8 mouse cellular contexts compared by ENCODE assay signal in genomic region chr7:68264531-68264930, GRCm38 (mm10). TPM values are rescaled to one million over a fixed set of nuclear protein-coding genes. Genes with fewer than 3 reads are reported as not detected.
DNase-seq lines count a peak whose midpoint lies in the region.

No protein-coding gene starts in this region.

- H3K27me3 ChIP-seq in splenic B cell, adult 2 months (ENCODE audit: control insufficient read depth, insufficient read depth, low read length, poor library complexity, severe bottlenecking): no peaks in the 10 kb centered on the region

- intact Hi-C loops in left cerebral cortex, postnatal 14 days (cut with DNase I): no loop called here

- DNase-seq in CD4-positive, CD25-positive, alpha-beta regulatory T cell, adult 2 months (ENCODE audit: low read depth, low spot score): peak; percentile 90
- peak; percentile 57 for DNase-seq in adrenal gland, postnatal 14 days
- peak; percentile 24 to 38 for DNase-seq in heart, adult 9 months (ENCODE audit: low spot score in 2 of 2)
- DNase-seq in kidney, adult 18-20 months: peak; percentile 51
- DNase-seq in left cerebral cortex, postnatal 14 days (ENCODE audit: low spot score in 2 of 2): peak; percentile 68 to 93
- peak; percentile 30 for DNase-seq in mesoderm, embryonic 11.5 days (ENCODE audit: low read depth, low spot score)
- peak; percentile 61 for DNase-seq in splenic B cell, adult 2 months (ENCODE audit: low read depth, low spot score)
- no peak for DNase-seq in urinary bladder, adult 2 months (ENCODE audit: low spot score)

- H3K36me3 ChIP-seq in splenic B cell, adult 2 months (ENCODE audit: control insufficient read depth, insufficient read depth, low read length, poor library complexity, severe bottlenecking): no peaks in the 10 kb centered on the region

RNA-seq across cellular contexts. Expression of gene Pgpep1l, which starts 0.5 kb away (rescaled TPM):
- total RNA-seq in adrenal gland, postnatal 14 days (2021): not detected in 2 replicates
- under 1 TPM in 1 of 2 experiments, not detected in 1; 0.44 TPM for total RNA-seq in left cerebral cortex, postnatal 14 days (2021)
- polyA plus RNA-seq in urinary bladder, adult 2 months (2012; rRNA removed): 2.2 and 2.6 TPM in 2 replicates

RNA-seq across cellular contexts. Expression of gene Fam169b, which starts 9.1 kb away (rescaled TPM):
- total RNA-seq in adrenal gland, postnatal 14 days (2021): 1.4 and 2.4 TPM in 2 replicates
- 1 to 10 TPM in 1 of 2 experiments, under 1 TPM in 1; 0.42 to 1.1 TPM for total RNA-seq in left cerebral cortex, postnatal 14 days (2021)
- polyA plus RNA-seq in urinary bladder, adult 2 months (2012; rRNA removed): 1.3 and 1.4 TPM in 2 replicates
